Mouse (Mus musculus): ENCODE data around the gene Cd80.

Gene Cd80

DNA sequence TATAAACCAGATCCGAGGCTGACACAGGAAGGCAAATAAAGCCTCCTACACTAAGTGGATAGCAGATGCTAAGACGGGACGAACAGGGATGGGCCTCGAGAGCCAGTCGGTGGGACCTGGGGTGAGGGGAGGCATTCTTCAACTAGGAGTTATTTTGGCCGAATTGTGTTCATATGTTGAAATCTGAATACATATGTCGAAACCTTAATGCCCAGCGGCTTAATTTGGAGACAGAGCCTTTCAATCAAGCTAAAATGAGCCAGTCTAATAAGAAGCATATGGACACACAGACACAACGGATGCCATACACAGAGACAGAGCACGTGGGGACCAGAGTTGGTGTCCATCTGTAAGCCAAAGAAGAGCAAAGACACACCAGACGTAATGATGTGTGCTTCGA, 6.9 kb upstream of the Cd80 start:
- DNase-seq (ENCODE audit: low spot score): no peak

DNA sequence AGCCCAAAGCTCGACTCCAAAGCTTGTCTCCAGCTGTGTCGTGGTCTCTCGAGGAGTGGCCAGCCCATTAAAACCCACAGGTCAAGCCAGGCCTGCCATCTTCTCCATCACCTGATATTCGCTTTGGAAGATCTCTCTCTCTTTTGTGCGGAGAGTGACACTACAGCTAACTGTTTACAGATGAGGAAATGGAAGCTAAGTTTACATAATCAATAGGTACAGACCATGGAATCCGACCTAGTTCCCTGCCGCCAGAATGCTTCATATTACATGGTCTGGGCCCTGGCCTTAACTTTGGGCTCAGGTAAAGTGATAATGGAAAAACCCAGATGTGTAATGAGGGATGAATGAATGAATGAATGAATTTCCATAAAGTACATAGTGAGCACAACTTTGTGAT, 4.7 kb upstream of the Cd80 start:
- no peak for DNase-seq (ENCODE audit: low spot score)

- peak; percentile 50 for DNase-seq (ENCODE audit: low spot score)
Observed at GRCm38 (mm10) chr16:38451421-38452205, 3.7 kb upstream of the Cd80 start.

DNA sequence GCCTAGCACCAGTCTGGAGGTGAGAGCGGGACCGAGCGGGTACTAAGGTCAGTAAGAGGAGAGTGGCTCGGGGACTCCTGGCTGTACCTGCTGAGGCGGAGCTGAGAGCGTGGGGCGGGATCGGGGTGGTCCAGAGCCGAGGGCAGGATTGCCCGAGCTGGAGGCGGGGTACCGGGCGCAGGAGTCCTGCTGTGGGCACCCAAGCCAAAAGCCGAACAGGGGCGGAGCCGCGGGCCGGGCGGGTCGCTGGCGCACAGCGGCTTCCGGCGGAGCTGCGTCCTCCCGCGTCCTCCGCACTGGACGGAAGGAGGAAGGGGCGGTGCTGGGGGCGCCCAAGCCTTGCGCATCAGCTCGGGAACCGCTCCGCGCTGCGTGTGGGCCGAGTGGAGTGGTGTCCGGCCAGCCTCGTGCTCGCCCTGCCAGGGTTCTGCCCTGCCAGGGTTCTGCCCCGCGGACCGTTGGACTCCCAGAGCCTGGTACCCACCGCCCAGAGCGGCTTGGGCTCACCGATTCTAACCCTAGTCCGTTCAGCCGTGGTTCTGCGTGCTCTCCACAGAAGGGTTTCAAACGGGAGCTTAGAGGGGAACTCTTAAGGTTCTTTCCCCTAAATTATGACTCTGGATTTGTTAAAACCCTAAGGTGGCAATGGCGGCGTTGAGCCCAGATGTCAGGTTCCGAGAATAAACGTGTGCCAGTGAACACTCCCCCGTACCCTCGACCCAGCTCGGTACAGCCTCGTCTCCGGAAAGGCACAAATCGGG, 2.7 kb upstream of the Cd80 start, which contains the start of gene Adprh:
TSS of gene Adprh (minus strand) at position 262 of the 761 bp plus-strand sequence.
- peak; percentile 92 for DNase-seq (ENCODE audit: low spot score)

DNA sequence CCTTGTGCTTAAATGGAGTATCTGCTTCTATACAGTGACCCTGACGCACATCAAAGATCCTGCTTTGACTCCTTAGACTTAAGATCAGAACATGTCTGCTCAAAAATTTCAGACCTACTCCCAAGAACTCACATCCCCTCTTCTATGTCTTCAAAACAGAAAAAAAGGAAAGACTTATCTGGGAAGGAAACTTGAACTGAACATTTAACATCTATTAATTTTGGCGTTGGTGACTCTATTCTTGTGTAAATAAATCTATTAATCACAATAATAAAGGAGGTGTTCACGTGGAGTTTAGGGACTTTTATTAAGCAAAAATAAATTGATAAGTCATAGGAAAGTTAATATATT, 2.2 kb upstream of the Cd80 start:
- DNase-seq (ENCODE audit: low spot score): no peak

GRCm38 (mm10) chr16:38453952-38454351, 1.4 kb upstream of the Cd80 start:
- no peak for DNase-seq (ENCODE audit: low spot score)

- no peak for DNase-seq (ENCODE audit: low spot score)
Observed at GRCm38 (mm10) chr16:38454533-38455254, 667 bp upstream of the Cd80 start.

DNA sequence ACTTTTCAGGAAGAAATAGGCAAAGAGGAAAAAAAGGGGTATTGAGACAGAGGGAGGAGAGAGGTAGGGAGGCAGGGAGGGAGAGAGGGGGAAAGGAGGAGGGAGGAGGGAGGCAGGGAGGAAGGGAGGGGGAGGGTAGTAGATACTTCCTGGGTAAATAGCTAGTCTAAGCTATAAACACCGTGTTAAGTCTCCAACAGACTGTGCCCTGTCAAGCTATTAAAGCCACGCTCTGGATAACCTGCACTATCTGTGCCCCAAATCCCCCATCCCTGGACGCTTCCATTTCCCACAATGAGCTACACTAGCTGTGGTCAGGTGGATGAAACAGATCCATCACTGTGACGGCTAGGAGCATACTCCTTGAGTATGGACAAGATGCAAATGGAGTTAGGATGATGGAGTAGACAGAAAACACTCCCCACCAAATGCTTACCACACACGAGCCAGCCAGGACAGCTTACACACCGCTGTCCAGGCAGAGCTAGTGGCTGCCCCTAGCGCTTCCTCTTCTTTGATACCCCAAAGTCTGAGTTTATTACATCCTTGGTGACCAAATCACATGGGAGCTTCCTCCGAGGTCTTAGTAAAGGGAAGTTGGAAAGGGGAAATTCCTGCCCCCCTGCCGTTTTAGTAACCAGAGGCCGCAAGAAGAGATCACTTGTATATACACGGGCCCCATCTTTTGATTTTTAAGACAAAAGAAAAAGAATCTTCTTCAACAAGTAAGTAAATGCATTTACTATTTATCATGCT, 1.6 kb downstream of the Cd80 start:
- DNase-seq (ENCODE audit: low spot score): no peak

DNA sequence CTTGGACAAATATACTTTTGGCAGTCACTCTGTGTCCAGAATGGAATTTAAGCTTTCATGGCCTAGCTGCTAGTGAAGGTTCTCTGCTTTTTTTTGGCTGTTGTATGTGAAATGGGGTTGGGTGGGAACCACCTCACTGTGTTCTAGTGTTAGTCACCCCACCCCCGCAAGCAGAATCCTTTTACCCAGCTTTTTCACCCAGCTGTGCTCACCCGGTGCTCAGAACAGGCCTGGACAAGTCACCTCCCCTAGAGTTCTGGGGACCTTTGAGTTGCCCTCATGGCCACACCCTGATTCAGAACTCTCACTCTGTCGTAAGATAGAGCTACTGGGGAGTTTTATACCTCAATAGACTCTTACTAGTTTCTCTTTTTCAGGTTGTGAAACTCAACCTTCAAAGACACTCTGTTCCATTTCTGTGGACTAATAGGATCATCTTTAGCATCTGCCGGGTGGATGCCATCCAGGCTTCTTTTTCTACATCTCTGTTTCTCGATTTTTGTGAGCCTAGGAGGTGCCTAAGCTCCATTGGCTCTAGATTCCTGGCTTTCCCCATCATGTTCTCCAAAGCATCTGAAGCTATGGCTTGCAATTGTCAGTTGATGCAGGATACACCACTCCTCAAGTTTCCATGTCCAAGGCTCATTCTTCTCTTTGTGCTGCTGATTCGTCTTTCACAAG, 3.4 kb downstream of the Cd80 start:
- no peak for DNase-seq (ENCODE audit: low spot score)

- DNase-seq (ENCODE audit: low spot score): no peak
Observed at GRCm38 (mm10) chr16:38459990-38460389, 4.6 kb downstream of the Cd80 start.

DNA sequence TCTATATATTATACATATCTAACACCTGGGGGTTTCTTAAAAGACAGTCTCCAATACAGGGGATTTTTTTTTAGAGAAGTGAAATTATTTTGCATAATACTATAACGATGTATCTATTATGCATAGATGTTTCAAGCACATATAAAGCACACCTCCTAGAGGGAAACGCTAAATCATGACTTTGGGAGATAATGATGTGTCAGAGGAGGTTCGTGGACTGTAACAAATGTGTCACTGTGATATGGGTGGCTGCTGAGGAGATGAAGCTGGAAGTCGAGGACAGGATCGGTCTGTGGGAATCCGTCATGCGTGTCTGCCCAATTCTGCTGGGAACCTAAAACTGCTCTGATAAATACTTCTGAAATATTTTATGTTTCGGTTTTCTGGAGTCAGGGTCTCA, 6.4 kb downstream of the Cd80 start:
- no peak for DNase-seq (ENCODE audit: low spot score)

GRCm38 (mm10) chr16:38462161-38462560, 6.8 kb downstream of the Cd80 start:
- DNase-seq (ENCODE audit: low spot score): no peak

DNA sequence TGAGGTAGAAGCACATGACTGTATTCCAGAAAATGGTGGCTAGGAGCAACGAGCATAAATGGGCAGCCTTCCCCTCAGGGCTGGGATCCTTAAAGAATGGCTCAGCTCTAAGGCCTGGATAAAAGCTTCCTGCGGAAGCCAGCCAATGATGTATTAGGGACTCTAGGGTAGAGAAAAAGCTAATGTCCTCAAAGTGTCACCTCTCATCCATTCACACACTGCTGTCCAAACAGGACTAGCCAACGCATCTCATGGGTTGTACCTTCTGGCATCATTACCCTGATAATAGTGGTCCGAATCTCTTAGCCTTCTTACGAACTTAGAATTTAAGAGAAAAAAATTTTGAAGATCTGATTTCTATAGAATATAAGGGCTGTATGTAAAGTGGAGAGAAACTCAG, 7.9 kb downstream of the Cd80 start:
- DNase-seq (ENCODE audit: low spot score): no peak

DNA sequence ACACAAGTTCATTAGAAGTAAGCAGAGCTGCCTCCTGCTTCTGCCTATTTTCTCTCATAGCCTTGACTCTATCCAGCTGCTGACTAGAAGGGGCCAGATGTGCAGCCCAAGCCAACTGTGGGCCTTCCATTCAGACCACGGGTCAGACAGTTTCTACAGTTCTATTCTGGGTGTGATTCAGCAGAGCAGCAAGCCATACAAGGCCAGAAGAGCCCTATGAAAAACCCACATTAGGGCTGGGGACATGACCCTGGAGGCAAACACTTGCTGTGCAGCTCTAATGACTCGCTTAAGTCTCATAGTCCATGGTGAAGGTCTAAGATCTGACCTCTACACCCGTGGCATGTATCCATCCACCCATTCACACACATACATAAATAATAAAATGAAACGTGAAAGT, 10.7 kb downstream of the Cd80 start:
- no peak for DNase-seq (ENCODE audit: low spot score)

GRCm38 (mm10) chr16:38467091-38467916, 11.9 kb downstream of the Cd80 start:
- no peak for DNase-seq (ENCODE audit: low spot score)

DNA sequence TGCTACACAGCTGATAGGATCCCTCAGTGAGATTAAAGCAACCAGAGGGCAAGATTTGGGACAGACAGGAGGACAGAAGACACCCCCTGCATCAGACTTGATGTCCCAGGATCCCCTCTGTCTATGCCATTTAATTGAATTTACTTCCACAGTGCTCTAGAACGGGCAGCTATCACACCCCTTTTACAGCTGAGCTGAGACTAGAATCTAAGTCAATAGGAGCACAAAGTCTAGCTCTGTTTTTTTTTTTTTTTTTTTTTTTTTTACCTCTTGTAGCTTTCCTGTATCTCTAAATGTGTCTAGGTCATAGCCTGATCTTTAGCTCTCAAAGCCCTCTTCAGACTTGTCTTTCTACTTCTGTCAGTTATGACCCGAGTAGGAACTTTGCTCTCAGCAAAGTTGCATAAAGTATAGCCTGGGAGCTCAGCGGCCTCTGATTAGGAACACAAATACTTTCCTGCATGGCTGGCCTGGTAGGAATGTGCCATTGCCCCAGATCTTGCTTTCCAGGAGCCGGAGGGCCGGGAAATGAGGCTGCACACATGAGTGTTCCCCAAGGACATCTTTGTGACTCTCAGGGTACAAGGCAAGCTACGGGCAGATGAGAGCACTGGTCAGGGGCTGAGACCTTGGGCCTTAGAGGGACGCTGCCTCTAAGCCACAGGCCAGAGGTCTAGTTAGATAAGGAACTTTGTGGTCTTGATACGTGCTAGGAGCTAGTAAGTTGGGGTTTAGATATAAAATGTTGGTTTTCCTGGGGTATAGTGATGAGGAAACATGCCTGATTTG, 12.8 kb downstream of the Cd80 start:
- DNase-seq (ENCODE audit: low spot score): no peak

- no peak for DNase-seq (ENCODE audit: low spot score)
Observed at GRCm38 (mm10) chr16:38468706-38469018, 13.3 kb downstream of the Cd80 start.

DNA sequence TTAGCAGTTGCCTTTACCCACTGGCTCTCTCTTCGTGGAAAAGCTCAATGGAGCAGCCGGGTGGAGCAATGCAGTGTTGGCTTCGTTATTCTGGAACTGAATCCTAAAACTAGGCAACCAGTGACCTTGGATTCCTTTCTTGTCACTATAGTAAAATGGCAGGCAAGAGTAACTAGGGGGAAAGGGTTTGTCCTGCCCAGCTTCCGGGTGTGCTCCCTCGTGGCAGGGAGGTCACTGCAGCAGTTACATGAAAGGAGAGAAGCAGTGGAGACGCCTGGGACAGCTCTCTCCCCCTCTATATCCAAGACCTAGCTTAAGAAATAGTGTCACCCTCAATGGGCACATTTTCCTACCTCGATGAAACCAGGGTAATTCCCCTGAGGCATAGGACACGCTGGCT, 14.1 kb downstream of the Cd80 start:
- no peak for DNase-seq (ENCODE audit: low spot score)

DNA sequence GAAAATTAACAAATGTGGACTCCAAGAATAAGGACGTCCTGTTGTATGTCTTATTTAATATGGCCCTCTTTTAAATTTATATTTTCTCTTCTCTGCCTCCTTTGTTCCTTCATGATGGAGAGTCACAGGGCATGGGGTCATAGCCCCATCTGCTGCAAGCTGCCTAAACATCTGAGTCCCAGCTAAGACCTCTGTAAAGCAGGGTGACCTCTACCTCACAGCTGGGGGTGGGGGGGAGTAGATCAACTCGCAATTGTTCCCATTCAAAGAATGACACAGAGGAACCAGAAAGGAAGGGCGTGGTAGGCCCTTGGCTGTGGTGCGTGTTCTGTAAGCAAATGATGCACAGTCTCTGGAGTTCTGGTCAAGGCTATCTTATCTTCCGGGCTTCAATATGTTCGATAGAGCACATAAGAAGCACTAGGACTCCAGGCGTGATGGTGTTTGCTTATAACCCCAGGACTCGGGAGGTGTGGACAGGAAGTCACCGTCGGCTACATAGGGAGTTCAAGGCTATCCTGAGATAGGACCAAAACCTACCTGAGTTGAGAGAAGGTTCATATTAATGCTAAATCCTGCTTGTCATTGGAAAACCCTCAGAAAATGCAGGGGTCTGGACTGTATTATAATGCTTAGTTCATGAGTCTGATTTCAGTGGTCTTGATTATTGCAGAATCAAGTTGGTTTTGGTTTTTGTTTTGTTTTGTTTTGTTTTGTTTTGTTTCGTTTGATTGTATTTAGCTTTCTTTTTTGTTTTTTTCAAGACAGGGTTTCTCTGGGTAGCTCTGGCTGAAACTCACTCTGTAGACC, 16.5 kb downstream of the Cd80 start:
- peak; percentile 45 for DNase-seq (ENCODE audit: low spot score)
